ENCODE assay signal across 9 mouse cellular contexts in the genomic region with DNA sequence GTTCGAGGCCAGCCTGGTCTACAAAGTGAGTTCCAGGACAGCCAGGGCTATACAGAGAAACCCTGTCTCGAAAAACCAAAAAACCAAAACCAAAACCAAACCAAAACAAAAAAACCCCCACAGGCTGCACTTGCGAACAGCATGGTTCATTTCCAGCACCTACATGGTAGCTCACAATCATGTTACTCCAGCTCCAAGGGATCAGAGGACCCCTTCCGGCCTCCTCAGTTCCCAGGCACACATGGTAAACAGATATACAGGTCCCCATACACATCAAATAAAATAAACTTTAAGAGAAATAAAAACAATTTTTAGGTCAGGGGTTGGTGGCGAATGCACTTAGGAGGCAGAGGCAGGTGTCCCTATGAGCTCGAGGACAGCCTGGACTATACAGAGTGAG. TPM values are rescaled to one million over a fixed set of nuclear protein-coding genes. Genes with fewer than 3 reads are reported as not detected.
DNase-seq lines count a peak whose midpoint lies in the region; ATAC-seq and TF ChIP-seq lines count a peak whose summit lies in the region.
"Had no signal": no experiment of that assay in that cellular context is flagged by ENCODE, and none has a peak within 500 bp of the region (broad histone marks: within the 10 kb centered on the region; RNA-seq: fewer than 3 reads in every experiment).

No protein-coding gene starts in this region.

- H3K9me3 ChIP-seq in heart, embryonic 13.5 days: no peaks in the 10 kb centered on the region
- H3K9me3 ChIP-seq in ES-Bruce4 (replicated peaks; ENCODE audit: control insufficient read depth, insufficient read depth, low read length, poor library complexity, severe bottlenecking): no peaks in the 10 kb centered on the region
- H3K9me3 ChIP-seq in hindbrain, embryonic 13.5 days: no peaks in the 10 kb centered on the region
- no peaks in the 10 kb centered on the region for H3K9me3 ChIP-seq in midbrain, embryonic 14.5 days (ENCODE audit: control insufficient read depth, low read length)

- H3K36me3 ChIP-seq in heart, embryonic 13.5 days: peaks cover 9% of the 10 kb centered on the region
- peaks cover 9% of the 10 kb centered on the region for H3K36me3 ChIP-seq in ES-Bruce4 (ENCODE audit: control insufficient read depth, insufficient read depth, low read length, poor library complexity, severe bottlenecking)
- peaks cover 6% of the 10 kb centered on the region for H3K36me3 ChIP-seq in hindbrain, embryonic 13.5 days
- H3K36me3 ChIP-seq in midbrain, embryonic 14.5 days (ENCODE audit: control insufficient read depth, insufficient read depth, low read length): peaks cover 6% of the 10 kb centered on the region

- no peak for TF ChIP-seq POLR2A in ES-Bruce4 (IDR thresholded peaks at IDR 0.05; ENCODE audit: insufficient read depth, low read length)

- DNase-seq in heart, adult 8-10 months (ENCODE audit: low spot score): no peak
- DNase-seq in midbrain, embryonic 14.5 days: no peak
- no peak for DNase-seq in cerebellum, adult 9-11 months
- no peak for DNase-seq in spleen, postnatal 36 days (ENCODE audit: low spot score in 2 of 2)

- peak overlapping the region; percentile 100 for H3K27ac ChIP-seq in heart, embryonic 13.5 days (replicated peaks)
- H3K27ac ChIP-seq in ES-Bruce4 (ENCODE audit: insufficient read depth, low read length): peak overlapping the region; percentile 72
- H3K27ac ChIP-seq in hindbrain, embryonic 13.5 days: peak overlapping the region; percentile 100; the same call in 1 of the 2 replicates
- H3K27ac ChIP-seq in midbrain, embryonic 14.5 days (replicated peaks; ENCODE audit: low read depth, low read length): no peak overlapping the region

- TF ChIP-seq CTCF in ES-Bruce4 (IDR thresholded peaks at IDR 0.05; ENCODE audit: low read depth, low read length): no peak

- TF ChIP-seq EP300 in ES-Bruce4 (IDR thresholded peaks at IDR 0.05; ENCODE audit: insufficient read depth, low read depth, low read length): no peak

- peak overlapping the region; percentile 74 for H3K4me2 ChIP-seq in heart, embryonic 13.5 days
- H3K4me2 ChIP-seq in hindbrain, embryonic 13.5 days: peak overlapping the region; percentile 84
- H3K4me2 ChIP-seq in midbrain, embryonic 14.5 days (ENCODE audit: low read length): peak overlapping the region; percentile 82

- peak overlapping the region; percentile 100 for H3K4me3 ChIP-seq in heart, embryonic 13.5 days
- H3K4me3 ChIP-seq in ES-Bruce4 (ENCODE audit: low read depth, low read length): peak overlapping the region; percentile 35
- peak overlapping the region; percentile 94 for H3K4me3 ChIP-seq in hindbrain, embryonic 13.5 days
- H3K4me3 ChIP-seq in midbrain, embryonic 14.5 days (replicated peaks; ENCODE audit: low read depth, low read length): peak overlapping the region; percentile 99; the same call in 1 of the 2 replicates

- H3K9ac ChIP-seq in heart, embryonic 13.5 days: peak overlapping the region; percentile 100
- H3K9ac ChIP-seq in ES-Bruce4 (ENCODE audit: low read depth, poor library complexity, severe bottlenecking): peak overlapping the region; percentile 99
- peak overlapping the region; percentile 100; the same call in 1 of the 2 replicates for H3K9ac ChIP-seq in hindbrain, embryonic 13.5 days
- H3K9ac ChIP-seq in midbrain, embryonic 14.5 days (replicated peaks; ENCODE audit: low read length): no peak overlapping the region; the same call in 1 of the 2 replicates

- 0 out of 2 replicates have a peak, but pooled peaks cover 4% of the 10 kb centered on the region for H3K27me3 ChIP-seq in heart, embryonic 13.5 days (replicated peaks)
- no peaks in the 10 kb centered on the region for H3K27me3 ChIP-seq in ES-Bruce4 (ENCODE audit: control insufficient read depth, insufficient read depth, low read length, poor library complexity, severe bottlenecking)
- H3K27me3 ChIP-seq in hindbrain, embryonic 13.5 days: no peaks in the 10 kb centered on the region
- H3K27me3 ChIP-seq in midbrain, embryonic 14.5 days (ENCODE audit: control insufficient read depth, insufficient read depth, low read length): no peaks in the 10 kb centered on the region
- H3K27me3 ChIP-seq: Patski had no signal

- ATAC-seq in heart, embryonic 13.5 days (ENCODE audit: extremely low read depth, insufficient number of reproducible peaks, low FRiP score, low TSS enrichment): no peak
- ATAC-seq in hindbrain, embryonic 13.5 days (ENCODE audit: low FRiP score): no peak
- no peak for ATAC-seq in midbrain, embryonic 14.5 days (ENCODE audit: low FRiP score, low TSS enrichment)
- ATAC-seq in erythroid progenitor cell, adult 5-6 weeks (replicated peaks; ENCODE audit: low FRiP score, poor library complexity, severe bottlenecking): no peak

- H3K4me1 ChIP-seq in heart, embryonic 13.5 days: peaks cover 49% of the 10 kb centered on the region
- peaks cover 3% of the 10 kb centered on the region for H3K4me1 ChIP-seq in ES-Bruce4 (ENCODE audit: control insufficient read depth, insufficient read depth, low read length)
- peaks cover 43% of the 10 kb centered on the region for H3K4me1 ChIP-seq in hindbrain, embryonic 13.5 days (replicated peaks)
- peaks cover 34% of the 10 kb centered on the region for H3K4me1 ChIP-seq in midbrain, embryonic 14.5 days (ENCODE audit: control insufficient read depth, insufficient read depth, low read length)

- WGBS in heart, embryonic 13.5 days: 66% methylated on average over 6 of the region's 6 CpGs
- WGBS in hindbrain, embryonic 13.5 days: 74% methylated on average over 6 of the region's 6 CpGs
- WGBS in midbrain, embryonic 14.5 days: 71% methylated on average over 6 of the region's 6 CpGs

RNA-seq across cellular contexts. Expression of gene Ddx6, which starts 1.9 kb away (rescaled TPM):
- polyA plus RNA-seq in heart, embryonic 13.5 days (2015; fragmentation: Nextera tagmentation; extraction: Ambion mirVana): 9.8 and 11.0 TPM in 2 replicates
- total RNA-seq in heart, adult 8-10 months (2022): 10 to 100 TPM; 78.5 to 93.2 (median 88.8) TPM
- 165 and 176 TPM in 2 replicates for polyA plus RNA-seq in ES-Bruce4 (2011; ENCODE audit: insufficient read depth, insufficient read length, low read depth, missing spikeins)
- 26.1 and 28.2 TPM in 2 replicates for polyA plus RNA-seq in hindbrain, embryonic 13.5 days (2015; fragmentation: Nextera tagmentation; extraction: Ambion mirVana)
- polyA plus RNA-seq in midbrain, embryonic 14.5 days (2014; fragmentation: Nextera tagmentation; extraction: Ambion mirVana): 26.4 and 51.8 TPM in 2 replicates
- total RNA-seq in erythroid progenitor cell, adult 5-6 weeks (2015; ENCODE audit: low replicate concordance): 40.0 and 59.5 TPM in 2 replicates
- 79.5 and 91.5 TPM in 2 replicates for total RNA-seq in erythroid progenitor cell, adult 5-6 weeks (2017; ENCODE audit: low replicate concordance)

RNA-seq across cellular contexts. Expression of gene Cxcr5, which starts 41.1 kb away (rescaled TPM):
- not detected in 2 replicates for polyA plus RNA-seq in heart, embryonic 13.5 days (2015; fragmentation: Nextera tagmentation; extraction: Ambion mirVana)
- under 1 TPM in 3 of 4 experiments, not detected in 1; 0.11 to 0.72 (median 0.14) TPM for total RNA-seq in heart, adult 8-10 months (2022)
- polyA plus RNA-seq in ES-Bruce4 (2011; ENCODE audit: insufficient read depth, insufficient read length, low read depth, missing spikeins): not detected in 2 replicates
- polyA plus RNA-seq in hindbrain, embryonic 13.5 days (2015; fragmentation: Nextera tagmentation; extraction: Ambion mirVana): 0.10 TPM in 1 of 2 replicates, not detected in the other
- 0.11 TPM in 1 of 2 replicates, not detected in the other for polyA plus RNA-seq in midbrain, embryonic 14.5 days (2014; fragmentation: Nextera tagmentation; extraction: Ambion mirVana)
- 0.42 and 1.4 TPM in 2 replicates for total RNA-seq in erythroid progenitor cell, adult 5-6 weeks (2015; ENCODE audit: low replicate concordance)
- 1.8 TPM in 1 of 2 replicates, not detected in the other for total RNA-seq in erythroid progenitor cell, adult 5-6 weeks (2017; ENCODE audit: low replicate concordance)
- polyA plus RNA-seq: Patski had no signal

Comparison
In these comparisons a context has a peak if more than half of its experiments do, and no peak if none do; other contexts are left out.
1. H3K4me3 ChIP-seq: peak in every context shown above with its lines; median percentile 100 in heart, embryonic 13.5 days; 99 in midbrain, embryonic 14.5 days; 94 in hindbrain, embryonic 13.5 days; 35 in ES-Bruce4.